Mouse (Mus musculus) embryonic facial prominence, embryonic 11.5 days (tissue): ENCODE results near the gene Zmiz1. TPM values are rescaled to one million over a fixed set of nuclear protein-coding genes. Genes with fewer than 3 reads are reported as not detected.

Experiments used
- ATAC-seq: fragments of 200-750 bp; cut with Nextera tagmentation; replicated peaks from 2 replicates; pipeline ENCODE4 v1.8.0; 2017; ENCODE audit warnings: low read depth; ENCODE audit not compliant: insufficient number of reproducible peaks, low FRiP score, low TSS enrichment
- DNase-seq: peaks from one replicate; pipeline ENCODE4 v3.0.0-alpha.2; 2015; ENCODE audit warnings: low spot score
- H3K27ac ChIP-seq: fragments of 300-500 bp; sonication (generic); replicated peaks from 2 replicates; pipeline ENCODE4 v1.5.1; 2014; ENCODE audit warnings: mild to moderate bottlenecking, low read depth, low read length, control low read depth
- H3K27me3 ChIP-seq: fragments of 300-500 bp; sonication (generic); 2 replicates; pipeline ENCODE4 v1.6.1; 2014; ENCODE audit warnings: mild to moderate bottlenecking, low read length, moderate library complexity, mixed read lengths; ENCODE audit not compliant: control insufficient read depth, insufficient read depth
- H3K36me3 ChIP-seq: fragments of 300-500 bp; sonication (generic); replicated peaks from 2 replicates; pipeline ENCODE4 v1.6.1; 2014; ENCODE audit warnings: low read depth, mild to moderate bottlenecking, low read length, moderate library complexity, mixed read lengths; ENCODE audit not compliant: control insufficient read depth, insufficient read depth
- H3K4me1 ChIP-seq: fragments of 300-500 bp; sonication (generic); 2 replicates; pipeline ENCODE4 v1.6.1; 2014; ENCODE audit warnings: low read length, mixed read lengths; ENCODE audit not compliant: control insufficient read depth, insufficient read depth
- H3K4me2 ChIP-seq: fragments of 300-500 bp; sonication (generic); 2 replicates; pipeline ENCODE4 v1.6.1; 2014; ENCODE audit warnings: low read depth, mild to moderate bottlenecking, control low read depth, low read length, moderate library complexity
- H3K4me3 ChIP-seq: fragments of 300-500 bp; sonication (generic); 2 replicates; pipeline ENCODE4 v1.5.1; 2014; ENCODE audit warnings: low read depth, low read length, control low read depth
- H3K9ac ChIP-seq: fragments of 300-500 bp; sonication (generic); replicated peaks from 2 replicates; pipeline ENCODE4 v1.6.1; 2014; ENCODE audit warnings: mild to moderate bottlenecking, control low read depth, low read length
- H3K9me3 ChIP-seq: fragments of 300-500 bp; sonication (generic); replicated peaks from 2 replicates; pipeline ENCODE4 v1.6.1; 2016; ENCODE audit warnings: mild to moderate bottlenecking, low read length, inconsistent platforms, mixed read lengths; ENCODE audit not compliant: control insufficient read depth
- WGBS: fragments of 180-500 bp; shearing (Covaris S2); extraction: QIAGEN DNeasy Blood & Tissue Kit; methylation state at CpG from one replicate; pipeline ENCODE4 v1.1.7; 2014; 5-methylcytosine and 5-hydroxymethylcytosine counted together
- polyA plus RNA-seq: library from polyadenylated mRNA; unstranded; fragments of >200 nt; fragmentation: Nextera tagmentation; extraction: Ambion mirVana; gene quantifications from 2 replicates; pipeline ENCODE4 v1.2.1, GENCODE M21; 2014

Gene Zmiz1
- polyA plus RNA-seq, 1 experiment from 2014 or later = 27.7 TPM

- H3K9ac ChIP-seq = no peak overlapping the region
- no peaks in the 10 kb centered on the region for H3K27me3 ChIP-seq
- no peaks in the 10 kb centered on the region for H3K9me3 ChIP-seq
- no peak for ATAC-seq
- H3K27ac ChIP-seq = no peak overlapping the region
- H3K4me1 ChIP-seq = peaks cover 10% of the 10 kb centered on the region
- DNase-seq = no peak
- 83% methylated on average over 3 of the region's 3 CpGs for WGBS
- no peaks in the 10 kb centered on the region for H3K36me3 ChIP-seq
- no peak overlapping the region for H3K4me3 ChIP-seq
- H3K4me2 ChIP-seq = no peak overlapping the region
Measured at GRCm38 (mm10) chr14:25494778-25495177, 35.8 kb downstream of the Zmiz1 start.

GRCm38 (mm10) chr14:25496116-25496515 is 37.1 kb downstream of the Zmiz1 start:
- 66% methylated on average over 2 of the region's 2 CpGs for WGBS
- Histone ChIP-seq H3K9me3 (no peaks in the 10 kb centered on the region), H3K4me2 (no peak overlapping the region), H3K36me3 (no peaks in the 10 kb centered on the region), H3K27ac (no peak overlapping the region), H3K27me3 (no peaks in the 10 kb centered on the region), H3K4me1 (peaks cover 14% of the 10 kb centered on the region), H3K4me3 (no peak overlapping the region), H3K9ac (no peak overlapping the region)
- DNase-seq = no peak
- ATAC-seq = no peak

- no peaks in the 10 kb centered on the region for H3K36me3 ChIP-seq
- no peak overlapping the region for H3K4me2 ChIP-seq
- peaks cover 14% of the 10 kb centered on the region for H3K4me1 ChIP-seq
- no peaks in the 10 kb centered on the region for H3K27me3 ChIP-seq
- WGBS = 58% methylated on average over 3 of the region's 3 CpGs
- DNase-seq (no peak), ATAC-seq (no peak)
- no peak overlapping the region for H3K4me3 ChIP-seq
- H3K9ac ChIP-seq = no peak overlapping the region
- H3K27ac ChIP-seq = no peak overlapping the region
- no peaks in the 10 kb centered on the region for H3K9me3 ChIP-seq
Measured at GRCm38 (mm10) chr14:25496989-25497388, 38.0 kb downstream of the Zmiz1 start.

- Histone ChIP-seq H3K4me2 (no peak overlapping the region), H3K9me3 (no peaks in the 10 kb centered on the region), H3K4me1 (peaks cover 14% of the 10 kb centered on the region), H3K27me3 (no peaks in the 10 kb centered on the region), H3K27ac (no peak overlapping the region; the same call in 1 of the 2 replicates), H3K36me3 (no peaks in the 10 kb centered on the region), H3K4me3 (no peak overlapping the region), H3K9ac (no peak overlapping the region)
- DNase-seq (peak; percentile 34), ATAC-seq (peak; percentile 50)
- WGBS = 26% methylated on average over 8 of the region's 8 CpGs
Measured at GRCm38 (mm10) chr14:25497596-25497995, 38.6 kb downstream of the Zmiz1 start.

- ATAC-seq (no peak), DNase-seq (no peak)
- H3K36me3 ChIP-seq = no peaks in the 10 kb centered on the region
- H3K4me3 ChIP-seq = no peak overlapping the region
- H3K9ac ChIP-seq = no peak overlapping the region
- H3K9me3 ChIP-seq = no peaks in the 10 kb centered on the region
- H3K27ac ChIP-seq = no peak overlapping the region
- 41% methylated on average over 7 of the region's 7 CpGs for WGBS
- H3K27me3 ChIP-seq = no peaks in the 10 kb centered on the region
- no peak overlapping the region for H3K4me2 ChIP-seq
- H3K4me1 ChIP-seq = peaks cover 14% of the 10 kb centered on the region
Measured at GRCm38 (mm10) chr14:25498367-25498766, 39.4 kb downstream of the Zmiz1 start.

GRCm38 (mm10) chr14:25499526-25499925 is 40.5 kb downstream of the Zmiz1 start:
- no peak for DNase-seq
- Histone ChIP-seq H3K4me2 (no peak overlapping the region), H3K27ac (no peak overlapping the region), H3K27me3 (no peaks in the 10 kb centered on the region), H3K4me3 (no peak overlapping the region), H3K4me1 (peaks cover 14% of the 10 kb centered on the region), H3K36me3 (no peaks in the 10 kb centered on the region; the same call in 1 of the 2 replicates), H3K9me3 (no peaks in the 10 kb centered on the region), H3K9ac (no peak overlapping the region)
- no peak for ATAC-seq
- WGBS = 71% methylated on average over 3 of the region's 3 CpGs

GRCm38 (mm10) chr14:25500511-25501120 is 41.6 kb downstream of the Zmiz1 start:
- Histone ChIP-seq H3K4me2 (no peak overlapping the region), H3K36me3 (peaks cover 3% of the 10 kb centered on the region; the same call in 1 of the 2 replicates), H3K4me3 (no peak overlapping the region), H3K9ac (no peak overlapping the region), H3K9me3 (no peaks in the 10 kb centered on the region), H3K27me3 (no peaks in the 10 kb centered on the region), H3K4me1 (peaks cover 14% of the 10 kb centered on the region), H3K27ac (no peak overlapping the region)
- 41% methylated on average over 3 of the region's 3 CpGs for WGBS
- no peak for DNase-seq
- 0 out of 2 replicates have a peak, but pooled peaks have one; percentile 16 for ATAC-seq

- ATAC-seq = no peak
Measured at GRCm38 (mm10) chr14:25501481-25501880, 42.5 kb downstream of the Zmiz1 start.

More at GRCm38 (mm10) chr14:25501481-25501880, 42.5 kb downstream of the Zmiz1 start:
- H3K27me3 ChIP-seq = no peaks in the 10 kb centered on the region
- H3K36me3 ChIP-seq = peaks cover 3% of the 10 kb centered on the region; the same call in 1 of the 2 replicates
- H3K4me3 ChIP-seq = no peak overlapping the region
- H3K9ac ChIP-seq = no peak overlapping the region
- DNase-seq = no peak
- no peak overlapping the region for H3K4me2 ChIP-seq
- no peak overlapping the region for H3K27ac ChIP-seq
- 91% methylated on average over 5 of the region's 5 CpGs for WGBS
- peaks cover 14% of the 10 kb centered on the region for H3K4me1 ChIP-seq
- H3K9me3 ChIP-seq = no peaks in the 10 kb centered on the region
